Mouse (Mus musculus) CH12.LX (cell line): ENCODE results near the gene Fads2. TPM values are rescaled to one million over a fixed set of nuclear protein-coding genes. Genes with fewer than 3 reads are reported as not detected.

Experiments used
- DNase-seq: peaks from one replicate; pipeline ENCODE4 v3.0.0-alpha.2; 2013; ENCODE audit errors: extremely low read depth
- H3K27ac ChIP-seq: 2 replicates; pipeline ENCODE4 v1.5.1; 2012; ENCODE audit warnings: low read depth, mild to moderate bottlenecking, control low read depth, moderate library complexity; ENCODE audit not compliant: insufficient read depth
- H3K27me3 ChIP-seq: replicated peaks from 2 replicates; pipeline ENCODE3; 2012; ENCODE audit warnings: inconsistent platforms
- H3K36me3 ChIP-seq, 2 experiments: replicated peaks in 1 of 2; 2 replicates each; pipeline versions ENCODE3 to v1.6.1; 2012; ENCODE audit warnings: inconsistent platforms in 1 of 2, low read length in 1 of 2, mild to moderate bottlenecking in 1 of 2, mixed read lengths in 1 of 2, moderate library complexity in 1 of 2; ENCODE audit not compliant: control insufficient read depth in 1 of 2, insufficient read depth in 1 of 2
- H3K4me1 ChIP-seq, 2 experiments: 2 replicates each; pipeline ENCODE4 v1.6.1; 2012; ENCODE audit warnings: inconsistent platforms in 1 of 2, moderate library complexity in 1 of 2; ENCODE audit not compliant: insufficient read depth in 2 of 2, control insufficient read depth in 1 of 2
- H3K4me2 ChIP-seq: 2 replicates; pipeline ENCODE4 v1.6.1; 2012; ENCODE audit warnings: low read depth, mild to moderate bottlenecking, control low read depth; ENCODE audit not compliant: poor library complexity, insufficient read depth, severe bottlenecking
- H3K4me3 ChIP-seq, 3 experiments: fragments of 150-350 bp in 1 of 3; sonication (generic) in 1 of 3; replicated peaks in 1 of 3; 2 replicates each; pipeline versions ENCODE3 to v1.5.1; 2011 to 2012; ENCODE audit warnings: low read depth in 2 of 3, low read length in 2 of 3, mild to moderate bottlenecking in 2 of 3, moderate library complexity in 2 of 3, control low read depth in 1 of 3, improper control_type of control experiment in 1 of 3, inconsistent platforms in 1 of 3, mixed read lengths in 1 of 3; ENCODE audit not compliant: poor library complexity in 1 of 3
- H3K79me2 ChIP-seq: replicated peaks from 2 replicates; pipeline ENCODE4 v1.6.1; 2012; ENCODE audit warnings: mild to moderate bottlenecking, moderate library complexity; ENCODE audit not compliant: control insufficient read depth, poor library complexity, insufficient read depth, severe bottlenecking; ENCODE audit errors: extremely low read depth
- H3K9ac ChIP-seq: 2 replicates; pipeline ENCODE4 v1.6.1; 2012; ENCODE audit warnings: low read depth, mild to moderate bottlenecking, control low read depth, moderate library complexity; ENCODE audit not compliant: insufficient read depth
- H3K9me3 ChIP-seq: replicated peaks from 2 replicates; pipeline ENCODE3; 2012; ENCODE audit warnings: low read length, inconsistent platforms, mixed read lengths
- BHLHE40 ChIP-seq: IDR thresholded peaks from 2 replicates; pipeline ENCODE4 v1.6.1; 2011; ENCODE audit warnings: mild to moderate bottlenecking, low read depth, low read length, improper control_type of control experiment
- CHD2 ChIP-seq: IDR thresholded peaks from 2 replicates; pipeline ENCODE4 v1.6.1; 2011; ENCODE audit warnings: low read length, improper control_type of control experiment
- E2F4 ChIP-seq: IDR thresholded peaks from 2 replicates; pipeline ENCODE4 v1.6.1; 2011; ENCODE audit warnings: low read depth, low read length, improper control_type of control experiment; ENCODE audit not compliant: insufficient replicate concordance
- ELF1 ChIP-seq: IDR thresholded peaks from 2 replicates; pipeline ENCODE4 v1.6.1; 2014; ENCODE audit warnings: low read depth, mild to moderate bottlenecking, inconsistent platforms, low read length, improper control_type of control experiment
- GABPA ChIP-seq: IDR thresholded peaks from 2 replicates; pipeline ENCODE4 v1.6.1; 2012; ENCODE audit warnings: low read depth, low read length, improper control_type of control experiment, inconsistent platforms; ENCODE audit not compliant: insufficient replicate concordance
- HCFC1 ChIP-seq: IDR thresholded peaks from 2 replicates; pipeline ENCODE4 v1.6.1; 2012; ENCODE audit warnings: low read depth, mild to moderate bottlenecking, inconsistent platforms, low read length, improper control_type of control experiment
- IRF4 ChIP-seq: IDR thresholded peaks from 2 replicates; pipeline ENCODE4 v1.6.1; 2014; ENCODE audit warnings: low read depth, mild to moderate bottlenecking, inconsistent platforms, low read length, improper control_type of control experiment
- MEF2A ChIP-seq: IDR thresholded peaks from 2 replicates; pipeline ENCODE4 v1.6.1; 2014; ENCODE audit warnings: low read depth, mild to moderate bottlenecking, inconsistent platforms, low read length, improper control_type of control experiment, borderline replicate concordance
- MYC ChIP-seq: IDR thresholded peaks from 2 replicates; pipeline ENCODE4 v1.6.1; 2011; ENCODE audit warnings: low read depth, mild to moderate bottlenecking, improper control_type of control experiment, low read length
- NRF1 ChIP-seq: IDR thresholded peaks from 2 replicates; pipeline ENCODE4 v1.6.1; 2014; ENCODE audit warnings: low read depth, mild to moderate bottlenecking, inconsistent platforms, low read length, improper control_type of control experiment, moderate library complexity
- PAX5 ChIP-seq: IDR thresholded peaks from 2 replicates; pipeline ENCODE4 v1.6.1; 2012; ENCODE audit warnings: low read length, inconsistent platforms, mixed read lengths
- POLR2A ChIP-seq: IDR thresholded peaks from 2 replicates; pipeline ENCODE4 v1.6.1; 2011; ENCODE audit warnings: low read depth, mild to moderate bottlenecking, improper control_type of control experiment, low read length
- RAD21 ChIP-seq: IDR thresholded peaks from 2 replicates; pipeline ENCODE4 v1.6.1; 2011; ENCODE audit warnings: low read depth, mild to moderate bottlenecking, low read length, improper control_type of control experiment, moderate library complexity
- RCOR1 ChIP-seq: conservative IDR thresholded peaks from 2 replicates; pipeline ENCODE4 v1.6.1; 2012; ENCODE audit warnings: low read depth, mild to moderate bottlenecking, inconsistent platforms, low read length, improper control_type of control experiment
- SIN3A ChIP-seq: IDR thresholded peaks from 2 replicates; pipeline ENCODE4 v1.6.1; 2012; ENCODE audit warnings: low read length, improper control_type of control experiment, inconsistent platforms
- SMC3 ChIP-seq: IDR thresholded peaks from 2 replicates; pipeline ENCODE4 v1.6.1; 2011; ENCODE audit warnings: low read depth, low read length, improper control_type of control experiment
- UBTF ChIP-seq: IDR thresholded peaks from 2 replicates; pipeline ENCODE4 v1.6.1; 2012; ENCODE audit warnings: low read depth, mild to moderate bottlenecking, inconsistent platforms, low read length, improper control_type of control experiment, moderate library complexity
- USF1 ChIP-seq: IDR thresholded peaks from 2 replicates; pipeline ENCODE4 v1.6.1; 2014; ENCODE audit warnings: low read depth, mild to moderate bottlenecking, inconsistent platforms, low read length, improper control_type of control experiment
- ZC3H11A ChIP-seq: IDR thresholded peaks from 2 replicates; pipeline ENCODE4 v1.6.1; 2012; ENCODE audit warnings: low read depth, mild to moderate bottlenecking, inconsistent platforms, low read length, improper control_type of control experiment
- ZNF384 ChIP-seq: IDR thresholded peaks from 2 replicates; pipeline ENCODE4 v1.6.1; 2012; ENCODE audit warnings: low read depth, low read length, improper control_type of control experiment, inconsistent platforms
- dilution Hi-C: fragments of 300-500 bp; cut with MboI; formaldehyde crosslinking; loops from 2 replicates; pipeline ENCODE4 v1.14.3; 2020; ENCODE audit warnings: low sequenced_read_pairs; ENCODE audit not compliant: extremely low pct_unique_long_range_greater_than_20kb, extremely low pct_ligation_motif_present
- in situ Hi-C: fragments of 300-500 bp; cut with MboI; formaldehyde crosslinking; loops from 3 replicates; pipeline ENCODE4 v1.14.3; 2019; ENCODE audit warnings: low sequenced_read_pairs, low pct_ligation_motif_present, low pct_unique_long_range_greater_than_20kb, mixed read lengths
- polyA plus RNA-seq: library from polyadenylated mRNA; unstranded; fragments of >175 nt; gene quantifications from 2 replicates; pipeline ENCODE4 v1.2.1, GENCODE M21; 2012; ENCODE audit warnings: low read depth; ENCODE audit not compliant: insufficient read length
- total RNA-seq, 2 experiments: library from RNA; depleted of rRNA; stranded (reverse); fragments of 300-350 nt in 1 of 2; fragments of >200 nt in 1 of 2; gene quantifications; 2 replicates each; pipeline ENCODE4 v1.2.3; 2012 to 2014

Fads2 gene
- total and polyA plus RNA-seq, 3 experiments, result 1.7 to 8.1 (median 1.8) TPM

GRCm38 (mm10) chr19:10144464-10144863 lies 42.9 kb upstream of the Fads2 start:
- in situ Hi-C loops, result no loop called here
- no peaks in the 10 kb centered on the region for H3K79me2 ChIP-seq
- H3K36me3 ChIP-seq, result no peaks in the 10 kb centered on the region
- dilution Hi-C loops, result no loop called here
- H3K4me2 ChIP-seq, result no peak overlapping the region
- peaks cover 2% of the 10 kb centered on the region for H3K27me3 ChIP-seq
- TF ChIP-seq SMC3 (no peak), ZNF384 (no peak), E2F4 (no peak), USF1 (no peak), POLR2A (no peak), UBTF (no peak), MYC (no peak), ZC3H11A (no peak), SIN3A (no peak), NRF1 (no peak)
- H3K4me3 ChIP-seq, result no peak overlapping the region
- no peaks in the 10 kb centered on the region for H3K9me3 ChIP-seq
- no peak overlapping the region for H3K27ac ChIP-seq
- no peak for DNase-seq
- H3K4me1 ChIP-seq, result no peaks in the 10 kb centered on the region
- H3K9ac ChIP-seq, result no peak overlapping the region

GRCm38 (mm10) chr19:10143667-10144066 lies 42.1 kb upstream of the Fads2 start:
- Histone ChIP-seq H3K4me3 (no peak overlapping the region), H3K9ac (no peak overlapping the region), H3K4me2 (no peak overlapping the region; the same call in 1 of the 2 replicates), H3K79me2 (no peaks in the 10 kb centered on the region), H3K27me3 (peaks cover 2% of the 10 kb centered on the region), H3K36me3 (no peaks in the 10 kb centered on the region), H3K27ac (no peak overlapping the region), H3K4me1 (no peaks in the 10 kb centered on the region), H3K9me3 (no peaks in the 10 kb centered on the region)
- dilution Hi-C loops (no loop called here), in situ Hi-C loops (no loop called here)
- no peak for TF ChIP-seq ELF1
- TF ChIP-seq MEF2A, result no peak
- no peak for TF ChIP-seq ZNF384
- TF ChIP-seq HCFC1, result no peak
- TF ChIP-seq USF1, result no peak
- no peak for TF ChIP-seq CHD2
- no peak for TF ChIP-seq BHLHE40
- no peak for TF ChIP-seq PAX5
- no peak for TF ChIP-seq RAD21
- TF ChIP-seq RCOR1, result no peak
- TF ChIP-seq MYC, result no peak
- no peak for TF ChIP-seq GABPA
- TF ChIP-seq SMC3, result no peak
- TF ChIP-seq E2F4, result no peak
- no peak for TF ChIP-seq ZC3H11A
- no peak for TF ChIP-seq IRF4
- no peak for DNase-seq
